Mouse (Mus musculus): ENCODE results near the gene Grk6.

- TF ChIP-seq CTCF (IDR thresholded peaks at IDR 0.05; ENCODE audit: extremely low read depth, insufficient read depth, low read length), result no peak
- peak; percentile 65; the same call in 1 of the 2 replicates for TF ChIP-seq POLR2A (IDR thresholded peaks at IDR 0.05; ENCODE audit: extremely low read depth, insufficient read depth, low read length)
These were observed 19.4 kb downstream of the Grk6 start, which contains the start of gene Prr7 for GRCm38 (mm10) chr13:55464027-55464884.

Data from cortical plate, adult 2 months (tissue).